Mouse (Mus musculus) skeletal muscle tissue, adult 2 months (tissue): ENCODE measurements around the gene Klhl23.

Experiments
- DNase-seq: peaks from one replicate; pipeline ENCODE4 v3.0.0-alpha.2; 2012; ENCODE audit warnings: low read depth, low spot score

The Klhl23 gene

GRCm38 (mm10) chr2:69829680-69830079 lies 7.9 kb downstream of the Klhl23 start:
- DNase-seq = no peak

GRCm38 (mm10) chr2:69830116-69830515 lies 8.4 kb downstream of the Klhl23 start:
- DNase-seq = no peak

GRCm38 (mm10) chr2:69837244-69837967 lies 15.7 kb downstream of the Klhl23 start:
- DNase-seq = no peak

- DNase-seq = no peak
Measured at GRCm38 (mm10) chr2:69837996-69838395, 16.3 kb downstream of the Klhl23 start.

- DNase-seq = no peak
Measured at GRCm38 (mm10) chr2:69838707-69839106, 17.0 kb downstream of the Klhl23 start.

GRCm38 (mm10) chr2:69840261-69840660 lies 18.5 kb downstream of the Klhl23 start:
- no peak for DNase-seq

- DNase-seq = no peak
Measured at GRCm38 (mm10) chr2:69849215-69849614, 27.5 kb downstream of the Klhl23 start.

GRCm38 (mm10) chr2:69851427-69852058 lies 29.8 kb downstream of the Klhl23 start:
- DNase-seq = no peak

GRCm38 (mm10) chr2:69856392-69856791 lies 34.6 kb downstream of the Klhl23 start:
- no peak for DNase-seq

- no peak for DNase-seq
Measured at GRCm38 (mm10) chr2:69857882-69858281, 36.1 kb downstream of the Klhl23 start.

GRCm38 (mm10) chr2:69860972-69861452 lies 39.3 kb downstream of the Klhl23 start:
- DNase-seq = peak; percentile 10

GRCm38 (mm10) chr2:69861485-69862091 lies 39.8 kb downstream of the Klhl23 start, which contains the start of gene Ssb:
Gene Ssb (plus strand): TSS chr2:69861562.
- DNase-seq = peak; percentile 87

- no peak for DNase-seq
Measured at GRCm38 (mm10) chr2:69862117-69862657, 40.4 kb downstream of the Klhl23 start.

GRCm38 (mm10) chr2:69883990-69884391 lies 62.2 kb downstream of the Klhl23 start:
- no peak for DNase-seq

GRCm38 (mm10) chr2:69884581-69884980 lies 62.8 kb downstream of the Klhl23 start:
- DNase-seq = no peak

GRCm38 (mm10) chr2:69885050-69885449 lies 63.3 kb downstream of the Klhl23 start:
- no peak for DNase-seq

GRCm38 (mm10) chr2:69885451-69886305 lies 63.9 kb downstream of the Klhl23 start, which contains the start of gene Mettl5:
Gene Mettl5 (minus strand): TSS chr2:69885615.
- DNase-seq = peak; percentile 71
